Mouse (Mus musculus): ENCODE results near the gene Gm14418.
"Not testable (repeated sequence)": the region's sequence is repeated elsewhere in the genome, so short reads cannot be mapped to it uniquely, and the experiment has no call there.

The Gm14418 gene

GRCm38 (mm10) chr2:177398096-177398495 is at the start of gene Gm14418:
Gene Gm14418 (minus strand): TSS chr2:177398320.
- not testable (repeated sequence) for DNase-seq (ENCODE audit: low read depth)
